Mouse (Mus musculus) erythroblast, embryonic 14.5 days (primary cell): ENCODE measurements at regions not wholly inside any gene's neighbourhood (a gene's known extent, or its start where the extent isn't known, plus 50 kb on each side); places are given as distances from the start of the nearest gene placed in this dataset.

Source experiments
- H3K27me3 ChIP-seq: 2 replicates; pipeline ENCODE4 v1.6.1; 2012; ENCODE audit warnings: inconsistent platforms; ENCODE audit not compliant: control insufficient read depth
- H3K36me3 ChIP-seq: 2 replicates; pipeline ENCODE4 v1.6.1; 2012; ENCODE audit warnings: mild to moderate bottlenecking, inconsistent platforms; ENCODE audit not compliant: control insufficient read depth
- H3K4me1 ChIP-seq: 2 replicates; pipeline ENCODE4 v1.6.1; 2012; ENCODE audit warnings: inconsistent platforms; ENCODE audit not compliant: control insufficient read depth
- H3K4me3 ChIP-seq: replicated peaks from 2 replicates; pipeline ENCODE3; 2012; ENCODE audit warnings: moderate library complexity, mild to moderate bottlenecking, inconsistent platforms
- H3K9me3 ChIP-seq: 2 replicates; pipeline ENCODE4 v1.6.1; 2012; ENCODE audit warnings: low read length, inconsistent platforms, mixed read lengths; ENCODE audit not compliant: control insufficient read depth
- GATA1 ChIP-seq: IDR thresholded peaks from 2 replicates; pipeline ENCODE4 v1.6.1; 2012; ENCODE audit warnings: low read length, inconsistent platforms, mixed read lengths
- TAL1 ChIP-seq: IDR thresholded peaks from 3 replicates; pipeline ENCODE4 v1.6.1; 2012; ENCODE audit warnings: low read length, inconsistent platforms, mixed read lengths

GRCm38 (mm10) chr12:28979679-28980078 lies 228.1 kb downstream of the Eipr1 start:
- no peak overlapping the region for H3K4me3 ChIP-seq
- TF ChIP-seq GATA1 (no peak), TAL1 (no peak)
- no peaks in the 10 kb centered on the region for H3K27me3 ChIP-seq
- no peaks in the 10 kb centered on the region for H3K36me3 ChIP-seq
- no peaks in the 10 kb centered on the region for H3K9me3 ChIP-seq
- no peaks in the 10 kb centered on the region for H3K4me1 ChIP-seq

GRCm38 (mm10) chr12:28986214-28986613 lies 234.6 kb downstream of the Eipr1 start:
- H3K27me3 ChIP-seq = no peaks in the 10 kb centered on the region
- H3K36me3 ChIP-seq = no peaks in the 10 kb centered on the region
- no peaks in the 10 kb centered on the region for H3K4me1 ChIP-seq
- H3K4me3 ChIP-seq = no peak overlapping the region
- H3K9me3 ChIP-seq = no peaks in the 10 kb centered on the region
- TF ChIP-seq TAL1 (no peak), GATA1 (no peak)

DNA sequence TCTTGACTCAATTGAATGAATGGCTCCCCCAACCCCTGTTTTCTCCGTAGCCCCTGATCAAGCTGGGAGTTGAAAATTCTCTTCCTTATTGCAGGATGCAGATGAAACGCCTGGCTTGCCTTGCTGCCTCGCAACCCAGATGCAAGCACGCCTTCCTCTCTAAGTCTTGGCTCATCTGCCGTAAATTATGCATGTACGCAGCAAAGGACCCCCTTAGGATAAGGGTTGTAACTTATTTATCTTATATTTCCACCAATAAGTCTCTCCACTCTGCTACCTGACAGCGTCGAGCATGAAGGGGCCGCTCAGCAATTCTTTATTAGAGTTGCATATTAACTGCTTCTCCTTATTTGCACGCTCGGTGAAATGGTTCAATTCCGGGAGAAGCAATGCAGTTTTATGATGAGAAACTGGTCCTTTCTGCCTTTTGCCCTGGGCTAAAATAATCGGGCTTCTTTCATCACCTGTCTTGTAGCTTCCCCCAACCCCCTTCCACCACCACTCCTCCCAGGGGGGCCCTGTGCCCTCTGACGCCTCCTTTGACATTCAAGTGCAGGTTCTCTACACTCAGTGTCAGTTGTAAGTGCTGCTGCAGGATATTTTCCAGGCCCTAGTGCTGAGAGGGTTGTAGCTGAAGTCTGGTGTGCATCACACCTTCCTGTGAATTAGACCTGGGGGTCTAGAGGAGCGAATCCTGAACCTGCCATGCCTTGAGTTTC lies 246.0 kb downstream of the Eipr1 start:
- no peak for TF ChIP-seq TAL1
- TF ChIP-seq GATA1 = no peak
- Histone ChIP-seq H3K4me1 (no peaks in the 10 kb centered on the region), H3K9me3 (no peaks in the 10 kb centered on the region), H3K36me3 (no peaks in the 10 kb centered on the region), H3K27me3 (no peaks in the 10 kb centered on the region), H3K4me3 (no peak overlapping the region)

DNA sequence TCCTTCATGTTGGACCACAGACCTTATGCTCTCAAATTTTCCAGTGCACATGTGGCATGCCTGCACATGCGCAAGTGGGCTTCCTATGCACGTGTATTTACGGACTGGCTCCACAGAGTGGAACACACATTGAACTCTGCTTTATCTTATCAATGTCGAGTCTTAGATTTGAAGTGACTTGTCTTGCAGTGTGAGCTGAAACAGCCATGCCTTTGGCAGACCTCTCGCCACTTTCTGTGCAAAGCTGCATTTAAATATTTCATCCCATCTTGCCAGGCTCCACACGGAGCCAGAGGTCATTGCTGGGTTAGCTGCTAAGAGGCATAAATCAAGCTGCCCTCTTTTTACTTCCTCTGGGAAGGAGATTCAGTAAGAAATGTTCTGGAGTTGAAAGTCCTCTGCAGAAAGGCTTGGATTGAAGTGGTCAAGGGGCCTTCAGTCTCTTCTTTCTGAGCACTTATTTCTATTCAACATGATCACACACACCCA lies 248.4 kb downstream of the Eipr1 start:
- Histone ChIP-seq H3K36me3 (no peaks in the 10 kb centered on the region), H3K4me3 (no peak overlapping the region), H3K27me3 (no peaks in the 10 kb centered on the region), H3K9me3 (no peaks in the 10 kb centered on the region), H3K4me1 (no peaks in the 10 kb centered on the region)
- TF ChIP-seq TAL1 (no peak), GATA1 (no peak)

- no peaks in the 10 kb centered on the region for H3K36me3 ChIP-seq
- TF ChIP-seq GATA1 = no peak
- TF ChIP-seq TAL1 = no peak
- no peak overlapping the region for H3K4me3 ChIP-seq
- H3K4me1 ChIP-seq = no peaks in the 10 kb centered on the region
- H3K27me3 ChIP-seq = no peaks in the 10 kb centered on the region
- no peaks in the 10 kb centered on the region for H3K9me3 ChIP-seq
Observed at GRCm38 (mm10) chr12:29004504-29004903, 252.9 kb downstream of the Eipr1 start.

- Histone ChIP-seq H3K4me1 (no peaks in the 10 kb centered on the region), H3K27me3 (no peaks in the 10 kb centered on the region), H3K36me3 (no peaks in the 10 kb centered on the region), H3K4me3 (no peak overlapping the region), H3K9me3 (peaks cover 2% of the 10 kb centered on the region; the same call in 1 of the 2 replicates)
- TF ChIP-seq TAL1 (no peak), GATA1 (no peak)
Observed at GRCm38 (mm10) chr12:29014601-29015000, 263.0 kb downstream of the Eipr1 start.

GRCm38 (mm10) chr12:29015200-29015862 lies 263.7 kb downstream of the Eipr1 start:
- H3K4me1 ChIP-seq = no peaks in the 10 kb centered on the region
- H3K27me3 ChIP-seq = no peaks in the 10 kb centered on the region
- no peak for TF ChIP-seq TAL1
- TF ChIP-seq GATA1 = no peak
- H3K9me3 ChIP-seq = peaks cover 2% of the 10 kb centered on the region; the same call in 1 of the 2 replicates
- no peak overlapping the region for H3K4me3 ChIP-seq
- no peaks in the 10 kb centered on the region for H3K36me3 ChIP-seq

- no peaks in the 10 kb centered on the region for H3K36me3 ChIP-seq
- TF ChIP-seq TAL1 (no peak), GATA1 (no peak)
- no peaks in the 10 kb centered on the region for H3K27me3 ChIP-seq
- no peak overlapping the region for H3K4me3 ChIP-seq
- H3K4me1 ChIP-seq = no peaks in the 10 kb centered on the region
- H3K9me3 ChIP-seq = no peaks in the 10 kb centered on the region
Observed at GRCm38 (mm10) chr12:29021152-29021551, 269.5 kb downstream of the Eipr1 start.

DNA sequence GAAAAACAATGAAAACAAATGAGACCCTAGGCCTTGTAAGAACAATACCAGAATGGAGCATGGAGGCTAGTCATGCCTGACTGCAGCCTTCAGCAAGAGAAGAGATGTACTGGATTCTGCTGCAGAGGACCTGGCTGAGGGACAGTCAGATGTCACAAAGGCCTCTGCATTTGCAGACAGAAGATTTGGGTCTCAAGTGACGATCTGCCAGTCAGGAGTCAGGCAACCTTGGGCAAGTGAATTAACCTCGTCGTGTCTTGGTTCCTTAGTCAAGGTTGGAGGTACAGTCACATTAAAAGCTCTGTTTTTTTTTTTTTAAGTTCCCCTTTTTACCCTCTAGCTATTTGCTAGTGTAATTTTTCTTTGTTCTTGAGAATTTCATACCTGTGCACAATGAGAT lies 276.6 kb downstream of the Eipr1 start:
- H3K4me1 ChIP-seq = no peaks in the 10 kb centered on the region
- TF ChIP-seq TAL1 = no peak
- H3K27me3 ChIP-seq = no peaks in the 10 kb centered on the region
- H3K4me3 ChIP-seq = no peak overlapping the region
- no peaks in the 10 kb centered on the region for H3K9me3 ChIP-seq
- H3K36me3 ChIP-seq = no peaks in the 10 kb centered on the region

DNA sequence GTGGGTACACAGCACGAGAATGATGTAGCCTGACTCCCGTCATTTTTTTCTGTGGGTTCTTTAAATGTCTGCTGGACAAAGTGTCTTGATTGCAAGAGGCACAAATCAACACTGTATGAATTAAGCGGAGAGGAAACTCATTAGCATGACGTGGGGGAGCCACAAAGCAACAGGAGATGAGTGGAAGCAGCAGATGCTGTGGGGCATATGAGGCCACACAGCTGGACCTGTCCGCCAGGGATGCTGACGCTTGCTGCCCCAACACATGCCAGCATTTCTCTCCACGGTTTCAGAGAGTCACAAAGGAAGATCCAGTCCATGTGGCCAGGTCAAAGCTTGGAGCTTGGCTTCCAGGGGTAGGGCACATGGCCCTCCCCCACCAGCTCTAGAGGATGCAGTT lies 277.9 kb downstream of the Eipr1 start:
- H3K9me3 ChIP-seq = no peaks in the 10 kb centered on the region
- H3K27me3 ChIP-seq = no peaks in the 10 kb centered on the region
- TF ChIP-seq GATA1 (no peak), TAL1 (no peak)
- H3K4me3 ChIP-seq = no peak overlapping the region
- H3K4me1 ChIP-seq = no peaks in the 10 kb centered on the region
- no peaks in the 10 kb centered on the region for H3K36me3 ChIP-seq
